Mouse (Mus musculus): ENCODE results near the gene Mrpl37. TPM values are rescaled to one million over a fixed set of nuclear protein-coding genes. Genes with fewer than 3 reads are reported as not detected.

The Mrpl37 gene
- total RNA-seq (2023), result 21.9 and 35.1 TPM in 2 replicates

DNA sequence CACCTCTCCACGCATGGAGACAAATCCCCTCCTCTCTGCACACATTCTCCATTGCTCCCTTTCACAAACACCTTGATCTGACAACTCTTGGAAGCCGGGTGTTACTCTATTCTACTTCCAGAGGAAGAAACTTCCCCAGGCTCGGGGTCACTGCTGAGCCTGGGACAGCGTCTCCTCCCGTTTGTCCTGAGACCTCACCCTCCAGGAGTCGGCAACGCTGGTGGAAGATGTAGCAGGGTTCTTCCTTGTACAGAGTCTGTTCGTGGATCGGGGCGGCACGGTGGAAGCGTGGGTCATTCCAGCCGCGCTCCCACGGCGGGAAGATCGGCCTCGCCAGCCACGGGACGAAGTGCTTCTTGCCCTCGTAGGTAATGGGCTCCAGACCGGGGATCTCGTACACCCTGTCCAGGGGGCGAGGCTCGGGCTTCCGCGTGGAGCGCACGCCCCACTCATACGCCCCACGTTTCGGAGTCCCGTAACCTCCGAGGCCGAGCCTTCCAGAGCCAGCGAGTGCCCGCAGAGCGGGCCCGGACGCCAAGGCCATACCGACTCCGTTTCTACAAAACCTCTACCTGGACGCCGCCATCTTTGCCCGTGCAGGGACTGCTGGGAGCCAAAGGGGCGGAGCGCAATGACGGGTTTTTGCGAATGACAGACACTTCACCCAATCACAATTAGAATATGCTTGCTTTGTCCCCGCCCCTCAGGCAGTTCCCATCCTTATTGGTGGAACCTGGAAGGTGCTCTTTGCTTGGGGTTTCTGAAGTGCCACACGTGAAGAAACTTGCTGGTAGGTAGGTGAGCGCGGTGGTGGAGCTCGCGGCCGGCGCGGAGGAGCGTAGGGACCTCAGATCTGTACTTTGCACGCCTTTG is at the start of gene Mrpl37, which contains the start of gene Cyb5rl:
Gene Mrpl37, minus strand, starts transcription at position 617 of the 873 bp plus-strand sequence.
Gene Cyb5rl, plus strand, starts transcription at position 737 of the 873 bp plus-strand sequence.

DNA sequence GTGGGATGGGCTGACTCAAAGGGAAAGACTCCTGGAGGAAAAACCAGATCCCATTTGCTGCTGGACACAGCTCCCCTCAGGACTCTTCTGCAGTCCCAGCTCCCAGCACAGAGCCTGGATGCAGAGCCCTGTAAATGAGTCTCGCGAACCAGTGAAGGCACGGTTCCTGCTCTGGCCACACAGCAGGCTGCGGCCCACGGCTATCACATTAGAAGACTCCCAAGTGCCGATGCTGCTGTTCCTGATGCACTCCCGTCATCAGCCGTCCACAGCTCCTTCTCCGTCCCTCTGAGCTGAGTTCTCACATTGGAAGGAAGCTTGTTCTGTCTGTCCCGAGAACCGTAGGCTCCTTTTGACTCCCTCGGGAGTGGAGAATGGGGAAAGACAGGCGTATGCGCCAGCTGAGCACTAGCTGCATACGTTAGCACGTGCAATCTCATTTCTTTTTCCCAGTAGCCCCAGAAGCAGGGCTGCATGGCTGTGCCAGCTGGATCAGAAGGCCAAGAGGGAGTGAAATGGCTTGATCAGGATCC is 30.2 kb upstream of the Mrpl37 start, which contains the start of gene Cdcp2:
Gene Cdcp2, plus strand, starts transcription at position 51 of the 533 bp plus-strand sequence.

Other genes with a start within 250 kb of the Mrpl37 start
- 16.2 and 18.1 TPM in 2 replicates for gene Ssbp3, start 156.2 kb downstream of the Mrpl37 start, total RNA-seq (2023)
- gene Cyb5rl, start 120 bp upstream of the Mrpl37 start, total RNA-seq (2023), result 2.1 and 2.8 TPM in 2 replicates
- not detected in 2 replicates for gene Cdcp2, start 30.0 kb upstream of the Mrpl37 start, total RNA-seq (2023)
- 138 and 152 TPM in 2 replicates for gene Tmem59, start 111.5 kb upstream of the Mrpl37 start, total RNA-seq (2023)
- 27.1 and 34.5 TPM in 2 replicates for gene Tceanc2, start 112.2 kb upstream of the Mrpl37 start, total RNA-seq (2023)
- not detected in 2 replicates for gene Ldlrad1, start 142.3 kb upstream of the Mrpl37 start, total RNA-seq (2023)
- 9.4 and 14.2 TPM in 2 replicates for gene Lrrc42, start 186.7 kb upstream of the Mrpl37 start, total RNA-seq (2023)
- gene Hspb11, start 186.7 kb upstream of the Mrpl37 start, total RNA-seq (2023), result 4.5 and 6.3 TPM in 2 replicates
- gene Dio1, start 240.3 kb upstream of the Mrpl37 start, total RNA-seq (2023), result not detected in 2 replicates
- gene Yipf1, start 247.5 kb upstream of the Mrpl37 start, total RNA-seq (2023), result 51.2 and 54.1 TPM in 2 replicates

All from neutrophil, adult 65 days (primary cell).